Mouse (Mus musculus) thymus, adult 2 months (tissue): ENCODE data around the gene Ghrh.

Experiments
- CTCF ChIP-seq: fragments of 200-500 bp; IDR thresholded peaks from 2 replicates; pipeline ENCODE4 v1.5.1; 2012; ENCODE audit warnings: mild to moderate bottlenecking, control low read depth, low read length, moderate library complexity, borderline replicate concordance; ENCODE audit not compliant: control insufficient read depth, poor library complexity, insufficient read depth; ENCODE audit errors: extremely low read depth
- POLR2A ChIP-seq: fragments of 200-500 bp; IDR thresholded peaks from 2 replicates; pipeline ENCODE4 v1.6.1; 2012; ENCODE audit warnings: mild to moderate bottlenecking, low read length, control low read depth, moderate library complexity; ENCODE audit not compliant: control insufficient read depth, poor library complexity, insufficient read depth; ENCODE audit errors: extremely low read depth

DNA sequence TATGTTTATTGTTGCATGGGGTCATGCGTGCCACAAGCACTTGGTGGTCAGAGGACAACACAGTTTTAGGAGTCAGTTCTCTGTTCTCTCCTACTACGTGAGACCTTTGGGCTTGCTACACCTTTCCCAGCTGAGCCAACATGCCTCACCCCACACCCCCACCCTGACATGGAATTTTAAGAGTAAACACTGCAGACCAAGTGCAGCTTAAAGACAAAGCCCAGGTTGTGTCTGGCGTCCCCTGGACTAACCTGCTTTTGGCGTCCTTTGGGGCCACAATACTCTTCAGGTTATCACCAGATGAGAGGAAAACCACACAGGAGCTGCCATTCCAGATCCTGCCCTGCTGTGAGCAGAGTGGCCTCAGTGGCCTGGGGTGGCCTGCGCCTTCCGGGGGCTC is 47.6 kb upstream of the Ghrh start:
- TF ChIP-seq CTCF (no peak), POLR2A (no peak)
